Mouse (Mus musculus) kidney, adult 11 months (tissue): Measurements from ENCODE around the gene Cep83.
"Not testable (repeated sequence)": the region's sequence is repeated elsewhere in the genome, so short reads cannot be mapped to it uniquely, and the experiment has no call there.

Experiments
- DNase-seq: peaks from one replicate; pipeline ENCODE4 v3.0.0; 2022

Cep83 gene

GRCm38 (mm10) chr10:94688420-94689175 lies at the start of gene Cep83:
Gene Cep83 (plus strand): TSS chr10:94688654.
- DNase-seq, result peak; percentile 90

GRCm38 (mm10) chr10:94639281-94639680 lies 49.2 kb upstream of the Cep83 start:
- DNase-seq, result no peak

- no peak for DNase-seq
Measured at GRCm38 (mm10) chr10:94640067-94640466, 48.4 kb upstream of the Cep83 start.

GRCm38 (mm10) chr10:94664036-94664435 lies 24.4 kb upstream of the Cep83 start:
- DNase-seq, result no peak

- DNase-seq, result no peak
Measured at GRCm38 (mm10) chr10:94664455-94664854, 24.0 kb upstream of the Cep83 start.

GRCm38 (mm10) chr10:94668147-94668546 lies 20.3 kb upstream of the Cep83 start:
- no peak for DNase-seq

GRCm38 (mm10) chr10:94687801-94688419 lies 544 bp upstream of the Cep83 start:
- peak; percentile 5 for DNase-seq

- DNase-seq, result no peak
Measured at GRCm38 (mm10) chr10:94689176-94689510, 689 bp downstream of the Cep83 start.

GRCm38 (mm10) chr10:94690376-94690775 lies 1.9 kb downstream of the Cep83 start:
- DNase-seq, result no peak

- DNase-seq, result no peak
Measured at GRCm38 (mm10) chr10:94692163-94692562, 3.7 kb downstream of the Cep83 start.

GRCm38 (mm10) chr10:94705643-94706258 lies 17.3 kb downstream of the Cep83 start:
- no peak for DNase-seq

- DNase-seq, result no peak
Measured at GRCm38 (mm10) chr10:94706695-94707094, 18.2 kb downstream of the Cep83 start.

- DNase-seq, result no peak
Measured at GRCm38 (mm10) chr10:94709622-94710319, 21.3 kb downstream of the Cep83 start.

- DNase-seq, result no peak
Measured at GRCm38 (mm10) chr10:94710320-94710695, 21.9 kb downstream of the Cep83 start.

- DNase-seq, result no peak
Measured at GRCm38 (mm10) chr10:94720300-94720699, 31.8 kb downstream of the Cep83 start.

GRCm38 (mm10) chr10:94728053-94728452 lies 39.6 kb downstream of the Cep83 start:
- DNase-seq, result not testable (repeated sequence)

GRCm38 (mm10) chr10:94730445-94730844 lies 42.0 kb downstream of the Cep83 start:
- DNase-seq, result no peak

- DNase-seq, result no peak
Measured at GRCm38 (mm10) chr10:94734829-94735228, 46.4 kb downstream of the Cep83 start.

- no peak for DNase-seq
Measured at GRCm38 (mm10) chr10:94740221-94740620, 51.8 kb downstream of the Cep83 start.

- DNase-seq, result no peak
Measured at GRCm38 (mm10) chr10:94741459-94741858, 53.0 kb downstream of the Cep83 start.

- DNase-seq, result peak; percentile 8
Measured at GRCm38 (mm10) chr10:94747011-94747410, 58.6 kb downstream of the Cep83 start.

- DNase-seq, result no peak
Measured at GRCm38 (mm10) chr10:94771496-94771895, 83.0 kb downstream of the Cep83 start.

- no peak for DNase-seq
Measured at GRCm38 (mm10) chr10:94777576-94777975, 89.1 kb downstream of the Cep83 start.

GRCm38 (mm10) chr10:94779319-94779718 lies 90.9 kb downstream of the Cep83 start:
- DNase-seq, result no peak
